Mouse (Mus musculus): ENCODE measurements around the gene Sppl3.
A peak's percentile ranks its signal among the peaks of the same experiment; 100 is the strongest.

The Sppl3 gene

GRCm38 (mm10) chr5:115000503-115000902, 10.4 kb upstream of the Sppl3 start:
- DNase-seq = no peak

DNA sequence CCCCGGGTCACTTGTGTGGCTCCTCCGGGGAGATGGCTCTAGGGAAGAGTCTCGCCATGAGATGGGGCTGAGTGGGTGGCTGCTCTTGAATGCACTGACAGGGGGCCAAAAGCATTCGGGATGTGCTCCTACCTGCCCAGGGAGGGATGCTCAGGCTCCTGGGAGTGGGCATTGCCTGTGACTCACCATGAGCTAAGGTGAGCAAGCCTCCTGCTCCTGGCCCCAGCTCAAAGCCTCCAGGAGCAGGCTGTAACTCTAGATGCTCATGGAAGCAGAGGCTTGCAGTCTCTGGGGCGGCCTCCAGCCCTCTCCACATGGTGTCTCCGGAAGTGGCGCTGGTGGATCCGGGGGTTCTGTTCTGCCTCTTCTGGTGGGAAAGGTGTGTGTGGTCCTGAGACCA, 9.5 kb upstream of the Sppl3 start:
- no peak for DNase-seq

GRCm38 (mm10) chr5:115002781-115003180, 8.2 kb upstream of the Sppl3 start:
- DNase-seq = no peak

GRCm38 (mm10) chr5:115003224-115003873, 7.6 kb upstream of the Sppl3 start:
- no peak for DNase-seq

- no peak for DNase-seq
Observed at GRCm38 (mm10) chr5:115007768-115008167, 3.2 kb upstream of the Sppl3 start.

GRCm38 (mm10) chr5:115008307-115008706, 2.6 kb upstream of the Sppl3 start:
- no peak for DNase-seq

DNA sequence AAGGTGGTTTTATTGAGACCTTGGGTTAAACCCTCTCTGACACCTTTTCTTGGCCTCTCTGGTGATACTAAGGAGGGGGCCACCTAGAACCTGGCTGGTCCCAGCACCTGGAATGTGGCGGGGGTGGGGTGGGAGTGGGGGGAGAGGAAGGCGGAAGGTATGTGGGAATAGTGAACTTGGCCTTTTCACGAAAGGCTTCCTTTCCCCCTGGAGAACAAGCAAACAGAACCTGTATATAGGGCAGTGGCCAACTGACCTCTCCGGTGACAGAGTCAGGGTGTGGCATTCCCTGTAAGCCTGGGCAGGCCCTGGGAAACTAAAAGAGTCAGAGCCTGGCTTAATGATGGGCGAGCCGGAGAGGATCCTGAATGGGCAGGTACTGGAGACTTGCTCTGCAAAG, 1.8 kb upstream of the Sppl3 start:
- no peak for DNase-seq

GRCm38 (mm10) chr5:115009961-115010360, 976 bp upstream of the Sppl3 start:
- no peak for DNase-seq

GRCm38 (mm10) chr5:115011217-115011518, 231 bp downstream of the Sppl3 start:
- DNase-seq = no peak

GRCm38 (mm10) chr5:115011519-115012261, 753 bp downstream of the Sppl3 start:
- peak; percentile 58 for DNase-seq

DNA sequence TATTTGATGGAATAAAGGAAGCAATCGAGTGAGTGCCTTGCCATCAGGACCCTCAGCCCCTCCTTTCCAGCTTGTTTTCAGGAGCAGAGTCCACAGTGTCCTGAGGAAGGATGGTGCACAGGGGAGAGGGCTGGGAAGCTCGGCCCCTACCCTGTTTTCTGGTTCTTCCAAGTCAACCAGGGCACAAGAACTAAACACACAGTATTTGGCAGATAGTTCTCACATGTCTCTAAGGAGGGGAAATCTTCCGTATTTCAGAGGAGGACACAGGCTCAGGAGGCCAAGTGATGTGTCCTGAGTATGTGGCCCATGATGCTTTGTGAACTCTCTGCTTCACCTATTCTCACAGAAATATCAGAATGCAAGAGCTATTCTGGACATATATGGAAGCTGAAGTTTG, 2.5 kb downstream of the Sppl3 start:
- no peak for DNase-seq

DNA sequence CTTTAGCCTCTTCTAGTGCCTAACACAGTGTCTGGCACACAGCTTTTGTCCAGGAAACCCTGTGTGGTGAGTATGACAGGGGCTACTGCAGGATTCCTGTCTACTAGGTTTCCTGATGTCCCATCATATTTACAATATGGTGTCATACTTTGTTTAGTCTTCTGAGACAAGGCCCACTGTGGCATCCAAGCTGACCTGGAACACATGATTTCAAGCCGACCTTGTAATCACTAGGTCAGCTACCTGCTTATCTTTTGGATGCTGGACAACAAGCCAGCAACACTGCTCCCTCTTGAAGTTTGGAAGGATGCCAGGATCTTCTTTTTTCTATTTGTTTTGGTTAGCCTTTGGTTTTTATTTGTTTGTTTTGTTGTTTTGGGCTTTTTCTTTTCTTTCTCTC, 3.6 kb downstream of the Sppl3 start:
- DNase-seq = no peak

GRCm38 (mm10) chr5:115015121-115015520, 4.2 kb downstream of the Sppl3 start:
- DNase-seq = no peak

DNA sequence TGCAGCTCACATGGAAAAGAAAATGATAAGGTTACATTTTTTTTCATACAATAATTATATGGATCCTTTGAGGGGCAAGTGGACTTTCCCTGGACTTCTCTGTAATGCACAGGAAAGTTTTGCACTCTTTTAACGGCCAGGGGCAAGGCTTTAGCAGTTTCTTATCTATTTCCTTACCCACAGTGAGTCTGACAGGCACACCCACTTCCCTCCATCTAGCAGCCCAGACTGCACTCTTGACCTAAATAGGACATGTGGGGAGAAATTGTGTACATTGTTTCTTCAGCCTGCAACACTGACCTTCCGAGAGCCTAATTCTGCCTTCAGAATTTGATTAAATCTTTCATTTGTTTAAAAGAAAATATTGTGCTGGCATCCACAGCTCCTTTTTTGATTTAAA, 7.3 kb downstream of the Sppl3 start:
- DNase-seq = no peak

- no peak for DNase-seq
Observed at GRCm38 (mm10) chr5:115018813-115019212, 7.9 kb downstream of the Sppl3 start.

- DNase-seq = no peak
Observed at GRCm38 (mm10) chr5:115022021-115022420, 11.1 kb downstream of the Sppl3 start.

GRCm38 (mm10) chr5:115026170-115026569, 15.2 kb downstream of the Sppl3 start:
- no peak for DNase-seq

DNA sequence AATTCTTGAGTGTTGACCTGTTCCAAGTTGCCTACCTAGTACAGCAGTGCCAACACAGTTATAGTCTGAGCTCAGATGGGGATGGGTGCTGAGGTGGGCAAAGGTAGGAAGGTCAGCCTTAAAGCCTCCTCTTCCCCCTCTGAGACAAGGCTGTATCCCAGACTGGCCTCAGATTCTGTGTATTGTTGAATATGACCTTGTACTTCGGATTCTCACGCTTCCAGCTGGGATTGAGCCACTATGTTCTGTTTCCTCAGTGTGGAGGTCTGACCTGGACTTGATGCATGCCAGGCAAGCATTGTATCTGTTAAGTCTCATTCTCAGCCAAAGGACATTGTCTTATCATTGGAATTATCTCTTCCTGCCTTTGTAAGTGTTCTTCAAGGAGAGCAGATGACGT, 16.2 kb downstream of the Sppl3 start:
- no peak for DNase-seq

GRCm38 (mm10) chr5:115028920-115029319, 18.0 kb downstream of the Sppl3 start:
- no peak for DNase-seq

DNA sequence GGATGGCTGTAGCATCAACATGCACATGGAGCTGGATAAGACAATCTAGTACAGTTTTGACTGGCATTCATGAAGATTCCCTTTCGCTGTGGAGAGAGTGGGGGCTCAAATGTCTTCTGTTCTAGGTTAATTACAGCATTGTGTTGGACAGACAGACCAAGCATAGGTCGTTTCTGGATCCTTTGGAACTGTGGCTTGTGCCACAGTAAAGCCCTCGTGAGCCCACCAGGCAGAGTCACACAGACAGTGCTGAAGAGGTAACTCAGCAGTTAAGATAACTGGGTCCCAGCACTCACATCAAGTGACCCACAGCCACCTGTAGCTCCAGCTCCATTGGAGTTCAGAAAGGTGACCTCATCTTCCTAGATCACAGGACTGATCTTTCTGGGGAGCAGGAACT, 18.6 kb downstream of the Sppl3 start:
- no peak for DNase-seq

- no peak for DNase-seq
Observed at GRCm38 (mm10) chr5:115031576-115031975, 20.6 kb downstream of the Sppl3 start.

DNA sequence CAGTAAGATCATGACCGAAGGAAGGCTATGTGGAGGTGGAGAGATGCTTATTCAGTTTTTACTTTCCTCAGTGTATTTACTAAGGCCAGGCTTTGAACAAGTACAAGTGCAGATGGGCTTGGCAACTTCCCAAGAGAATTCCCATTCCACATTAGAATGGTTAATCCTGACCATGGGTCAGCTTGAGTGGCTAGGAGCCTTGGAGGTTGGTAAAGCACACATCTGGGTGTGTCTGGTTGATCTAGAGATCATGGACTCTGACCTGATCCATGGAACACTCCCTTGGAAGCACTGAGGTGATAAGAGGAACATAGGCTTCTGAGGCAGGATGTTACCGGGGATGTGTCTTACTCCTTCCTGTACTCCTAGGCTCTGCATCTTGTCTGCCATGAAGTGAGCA, 21.7 kb downstream of the Sppl3 start:
- no peak for DNase-seq

- no peak for DNase-seq
Observed at GRCm38 (mm10) chr5:115035217-115035616, 24.3 kb downstream of the Sppl3 start.

DNA sequence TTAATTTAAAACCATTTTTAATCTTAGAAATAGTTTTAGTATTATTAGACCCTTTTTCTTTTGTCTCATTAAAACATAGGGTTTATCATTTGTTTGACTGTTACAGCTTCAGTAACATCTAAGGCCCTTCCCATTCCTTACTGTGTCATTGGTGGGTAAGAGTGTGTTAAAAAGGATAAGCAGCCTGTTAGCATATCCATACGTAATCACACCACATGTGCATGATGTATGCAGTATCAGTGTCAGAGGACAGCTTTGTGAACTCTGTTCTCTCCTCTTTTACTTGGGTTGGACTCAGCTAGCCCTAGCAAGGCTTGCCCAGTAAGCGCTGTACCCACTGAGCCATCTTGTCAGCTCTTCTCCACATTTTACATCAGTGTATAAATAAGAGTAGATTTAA, 26.2 kb downstream of the Sppl3 start:
- DNase-seq = no peak

DNA sequence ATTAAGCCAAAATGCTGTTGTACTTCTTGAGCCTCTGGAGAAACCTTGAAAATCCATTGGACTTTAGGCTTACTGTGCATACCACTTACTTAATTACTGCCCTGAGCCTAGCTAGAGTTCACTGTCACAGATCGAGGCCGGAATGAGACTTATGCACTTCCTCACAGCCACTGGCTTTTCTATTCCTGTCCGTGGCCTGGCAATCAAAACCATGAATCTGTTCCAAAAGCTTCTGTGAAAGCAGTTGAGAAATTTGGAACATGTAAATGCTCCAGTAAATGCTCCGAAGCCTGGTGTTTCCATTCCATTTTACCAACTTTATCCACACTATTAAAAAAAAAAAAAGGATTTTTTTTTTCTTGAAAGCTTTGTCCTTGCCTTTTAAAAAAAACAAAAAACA, 29.8 kb downstream of the Sppl3 start:
- no peak for DNase-seq

Measured in retina, postnatal 1 day (tissue).